8 mouse cellular contexts compared by ENCODE assay signal in genomic region chr5:100518049-100519026, GRCm38 (mm10). TPM values are rescaled to one million over a fixed set of nuclear protein-coding genes. Genes with fewer than 3 reads are reported as not detected.
A peak's percentile ranks its signal among the peaks of the same experiment; 100 is the strongest.
DNase-seq lines count a peak whose midpoint lies in the region; ATAC-seq and TF ChIP-seq lines count a peak whose summit lies in the region.

Gene Cops4, plus strand, starts transcription at chr5:100518309.

- under 1% methylated on average over 64 of the region's 64 CpGs for WGBS in forebrain, embryonic 13.5 days
- under 1% methylated on average over 64 of the region's 64 CpGs for WGBS in large intestine, adult 2 months
- WGBS in liver, postnatal 0 days (ENCODE audit: insufficient replicate concordance) = under 1% methylated on average over 63 of the region's 64 CpGs
- WGBS in neural tube, embryonic 14.5 days = under 1% methylated on average over 62 of the region's 64 CpGs

- peak within 1 kb of the TSS; percentile 78 for H3K4me3 ChIP-seq in ES-Bruce4 (ENCODE audit: low read depth, low read length)
- H3K4me3 ChIP-seq in forebrain, embryonic 13.5 days = peak within 1 kb of the TSS; percentile 84
- peak within 1 kb of the TSS; percentile 84 for H3K4me3 ChIP-seq in liver, postnatal 0 days (ENCODE audit: low read depth, low read length)
- H3K4me3 ChIP-seq in neural tube, embryonic 14.5 days (ENCODE audit: low read depth, low read length) = peak within 1 kb of the TSS; percentile 72

- H3K9ac ChIP-seq in ES-Bruce4 (ENCODE audit: low read depth, poor library complexity, severe bottlenecking) = peak within 1 kb of the TSS; percentile 91
- H3K9ac ChIP-seq in forebrain, embryonic 13.5 days = peak within 1 kb of the TSS; percentile 88
- peak within 1 kb of the TSS; percentile 89 for H3K9ac ChIP-seq in liver, postnatal 0 days (replicated peaks)
- H3K9ac ChIP-seq in neural tube, embryonic 14.5 days (replicated peaks; ENCODE audit: low read depth, low read length) = peak within 1 kb of the TSS; percentile 69

- TF ChIP-seq CTCF in ES-Bruce4 (IDR thresholded peaks at IDR 0.05; ENCODE audit: low read depth, low read length) = no peak
- TF ChIP-seq CTCF in liver, postnatal 0 days (IDR thresholded peaks at IDR 0.05; ENCODE audit: low read depth) = peak; percentile 32; the same call in 1 of the 2 replicates

- TF ChIP-seq POLR2A in ES-Bruce4 (IDR thresholded peaks at IDR 0.05; ENCODE audit: insufficient read depth, low read length) = no peak

- DNase-seq in heart, postnatal 10 days = peak; percentile 98 to 99
- peak; percentile 96 for DNase-seq in large intestine, adult 2 months (ENCODE audit: low read depth, low spot score)
- DNase-seq in liver, postnatal 0 days = peak; percentile 98
- DNase-seq in testis, postnatal 10 days (ENCODE audit: low spot score) = peak; percentile 96

- no peaks in the 10 kb centered on the region for H3K36me3 ChIP-seq in ES-Bruce4 (ENCODE audit: control insufficient read depth, insufficient read depth, low read length, poor library complexity, severe bottlenecking)
- no peaks in the 10 kb centered on the region for H3K36me3 ChIP-seq in forebrain, embryonic 13.5 days (ENCODE audit: poor library complexity, severe bottlenecking)
- H3K36me3 ChIP-seq in liver, postnatal 0 days (replicated peaks; ENCODE audit: insufficient read depth, low read length) = 0 out of 2 replicates have a peak, but pooled peaks cover 2% of the 10 kb centered on the region
- no peaks in the 10 kb centered on the region for H3K36me3 ChIP-seq in neural tube, embryonic 14.5 days (ENCODE audit: control insufficient read depth, insufficient read depth, low read length)

- H3K27me3 ChIP-seq in ES-Bruce4 (ENCODE audit: control insufficient read depth, insufficient read depth, low read length, poor library complexity, severe bottlenecking) = no peaks in the 10 kb centered on the region
- peaks cover 11% of the 10 kb centered on the region; the same call in 1 of the 2 replicates for H3K27me3 ChIP-seq in forebrain, embryonic 13.5 days
- H3K27me3 ChIP-seq in liver, postnatal 0 days (ENCODE audit: insufficient read depth, low read length) = no peaks in the 10 kb centered on the region
- H3K27me3 ChIP-seq in neural tube, embryonic 14.5 days (ENCODE audit: control insufficient read depth, insufficient read depth, low read length) = no peaks in the 10 kb centered on the region

- H3K27ac ChIP-seq in ES-Bruce4 (ENCODE audit: insufficient read depth, low read length) = no peak within 1 kb of the TSS
- H3K27ac ChIP-seq in forebrain, embryonic 13.5 days = peak within 1 kb of the TSS; percentile 73
- H3K27ac ChIP-seq in liver, postnatal 0 days (ENCODE audit: low read depth) = peak within 1 kb of the TSS; percentile 81
- peak within 1 kb of the TSS; percentile 70 for H3K27ac ChIP-seq in neural tube, embryonic 14.5 days (ENCODE audit: low read depth, low read length)

- H3K9me3 ChIP-seq in ES-Bruce4 (replicated peaks; ENCODE audit: control insufficient read depth, insufficient read depth, low read length, poor library complexity, severe bottlenecking) = no peaks in the 10 kb centered on the region
- H3K9me3 ChIP-seq in forebrain, embryonic 13.5 days (replicated peaks) = no peaks in the 10 kb centered on the region
- H3K9me3 ChIP-seq in liver, postnatal 0 days (ENCODE audit: low read length) = no peaks in the 10 kb centered on the region
- no peaks in the 10 kb centered on the region for H3K9me3 ChIP-seq in neural tube, embryonic 14.5 days (ENCODE audit: control insufficient read depth, low read length)

- intact Hi-C loops in heart, postnatal 10 days (cut with DNase I) = loop anchor here (2.0 kb wide), 3 partner anchors 20 to 102 kb away; partner anchors contain the start of gene Sec31a

- ATAC-seq in cerebellum, adult (ENCODE audit: insufficient number of reproducible peaks, low FRiP score, low TSS enrichment) = peak; percentile 99
- ATAC-seq in forebrain, embryonic 13.5 days = peak; percentile 100
- peak; percentile 100 for ATAC-seq in liver, postnatal 0 days
- peak; percentile 100 for ATAC-seq in neural tube, embryonic 14.5 days (ENCODE audit: low read depth)

- 0 out of 2 replicates have a peak, but pooled peaks have one; percentile 51 for TF ChIP-seq EP300 in ES-Bruce4 (IDR thresholded peaks at IDR 0.05; ENCODE audit: insufficient read depth, low read depth, low read length)
- TF ChIP-seq EP300 in liver, postnatal 0 days (IDR thresholded peaks at IDR 0.05; ENCODE audit: low read depth) = peak; percentile 70

- no peaks in the 10 kb centered on the region for H3K4me1 ChIP-seq in ES-Bruce4 (ENCODE audit: control insufficient read depth, insufficient read depth, low read length)
- peaks cover 22% of the 10 kb centered on the region for H3K4me1 ChIP-seq in forebrain, embryonic 13.5 days
- H3K4me1 ChIP-seq in liver, postnatal 0 days (ENCODE audit: insufficient read depth) = peaks cover 19% of the 10 kb centered on the region
- H3K4me1 ChIP-seq in neural tube, embryonic 14.5 days (ENCODE audit: control insufficient read depth, insufficient read depth, low read length) = peaks cover 16% of the 10 kb centered on the region; the same call in 1 of the 2 replicates

- peak within 1 kb of the TSS; percentile 75 for H3K4me2 ChIP-seq in forebrain, embryonic 13.5 days
- H3K4me2 ChIP-seq in liver, postnatal 0 days (ENCODE audit: low read depth, low read length) = peak within 1 kb of the TSS; percentile 85
- H3K4me2 ChIP-seq in neural tube, embryonic 14.5 days (ENCODE audit: low read depth, low read length) = peak within 1 kb of the TSS; percentile 75

RNA-seq across cellular contexts. Expression of gene Cops4, which starts in this region (rescaled TPM):
- polyA plus RNA-seq in ES-Bruce4 (2011; ENCODE audit: insufficient read depth, insufficient read length, low read depth, missing spikeins) = 104 and 118 TPM in 2 replicates
- polyA plus RNA-seq in forebrain, embryonic 13.5 days (2015; fragmentation: Nextera tagmentation; extraction: Ambion mirVana) = 212 and 218 TPM in 2 replicates
- 10 to 100 TPM; 82.2 to 87.9 TPM for total RNA-seq in heart, postnatal 10 days (2021)
- 34.2 and 35.6 TPM in 2 replicates for polyA plus RNA-seq in large intestine, adult 2 months (2012; rRNA removed)
- polyA plus RNA-seq in liver, postnatal 0 days (2015; fragmentation: Nextera tagmentation; extraction: Ambion mirVana) = 48.5 and 50.1 TPM in 2 replicates
- 188 and 189 TPM in 2 replicates for polyA plus RNA-seq in neural tube, embryonic 14.5 days (2014; fragmentation: Nextera tagmentation; extraction: Ambion mirVana)
